Mouse (Mus musculus): ENCODE results near the gene Chst8. TPM values are rescaled to one million over a fixed set of nuclear protein-coding genes. Genes with fewer than 3 reads are reported as not detected.

The Chst8 gene
- total and polyA plus RNA-seq, 3 experiments = 0.22 TPM; not detected in 2

- Histone ChIP-seq H3K4me3 (ENCODE audit: low read depth, low read length) (no peak overlapping the region), H3K9me3 (replicated peaks) (peaks cover 66% of the 10 kb centered on the region), H3K36me3 (replicated peaks) (no peaks in the 10 kb centered on the region), H3K4me1 (ENCODE audit: insufficient read depth, low read depth, low read length) (no peaks in the 10 kb centered on the region), H3K27me3 (ENCODE audit: insufficient read depth, low read length) (no peaks in the 10 kb centered on the region)
- no peak for TF ChIP-seq TAL1 (conservative IDR thresholded peaks at IDR 0.05; ENCODE audit: low read depth, low read length)
- no peak for TF ChIP-seq POLR2AphosphoS5 (IDR thresholded peaks at IDR 0.05; ENCODE audit: insufficient replicate concordance, low read depth, low read length)
- no peak for TF ChIP-seq GATA1 (IDR thresholded peaks at IDR 0.05; ENCODE audit: borderline replicate concordance, low read length)
- no peak for TF ChIP-seq GATA2 (IDR thresholded peaks at IDR 0.05; ENCODE audit: borderline replicate concordance, low read depth, low read length)
- no peak for TF ChIP-seq CTCF (IDR thresholded peaks at IDR 0.05; ENCODE audit: low read depth, low read length)
- DNase-seq (ENCODE audit: low spot score) (no peak), ATAC-seq (ENCODE audit: extremely low read depth, insufficient number of reproducible peaks, low FRiP score, poor library complexity, severe bottlenecking) (no peak)
These were observed 14.5 kb downstream of the Chst8 start for GRCm38 (mm10) chr7:34798039-34798438.

- no peaks in the 10 kb centered on the region for H3K36me3 ChIP-seq (replicated peaks)
- H3K27me3 ChIP-seq (ENCODE audit: insufficient read depth, low read length) = no peaks in the 10 kb centered on the region
- H3K9me3 ChIP-seq (replicated peaks) = peaks cover 46% of the 10 kb centered on the region
- H3K4me3 ChIP-seq (ENCODE audit: low read depth, low read length) = no peak overlapping the region
- TF ChIP-seq GATA2 (IDR thresholded peaks at IDR 0.05; ENCODE audit: borderline replicate concordance, low read depth, low read length) = no peak
- no peak for TF ChIP-seq TAL1 (conservative IDR thresholded peaks at IDR 0.05; ENCODE audit: low read depth, low read length)
- TF ChIP-seq POLR2AphosphoS5 (IDR thresholded peaks at IDR 0.05; ENCODE audit: insufficient replicate concordance, low read depth, low read length) = no peak
- TF ChIP-seq CTCF (IDR thresholded peaks at IDR 0.05; ENCODE audit: low read depth, low read length) = no peak
- TF ChIP-seq GATA1 (IDR thresholded peaks at IDR 0.05; ENCODE audit: borderline replicate concordance, low read length) = no peak
- ATAC-seq (ENCODE audit: extremely low read depth, insufficient number of reproducible peaks, low FRiP score, poor library complexity, severe bottlenecking) (no peak), DNase-seq (ENCODE audit: low spot score) (no peak)
- H3K4me1 ChIP-seq (ENCODE audit: insufficient read depth, low read depth, low read length) = no peaks in the 10 kb centered on the region
These were observed 22.1 kb downstream of the Chst8 start for GRCm38 (mm10) chr7:34790459-34790858.

DNA sequence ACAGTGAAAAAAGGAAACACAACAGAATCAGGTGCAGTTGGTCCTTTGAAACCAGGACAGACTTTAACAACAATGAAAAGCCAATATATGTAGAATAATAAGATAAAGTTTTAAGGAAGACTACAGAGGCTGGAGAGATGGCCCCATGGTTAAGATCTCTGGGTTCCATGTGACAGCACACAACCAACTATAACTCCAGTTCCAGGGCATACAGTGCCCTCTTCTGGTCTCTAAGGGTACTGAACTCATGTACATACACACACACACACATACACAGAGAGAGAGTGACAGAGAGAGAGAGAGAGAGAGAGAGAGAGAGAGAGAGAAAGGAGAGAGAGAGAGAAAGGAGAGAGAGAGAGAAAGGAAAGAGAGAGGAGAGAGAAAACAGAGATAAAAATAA lies 25.3 kb downstream of the Chst8 start:
- TF ChIP-seq GATA2 (IDR thresholded peaks at IDR 0.05; ENCODE audit: borderline replicate concordance, low read depth, low read length) (no peak), CTCF (IDR thresholded peaks at IDR 0.05; ENCODE audit: low read depth, low read length) (no peak), POLR2AphosphoS5 (IDR thresholded peaks at IDR 0.05; ENCODE audit: insufficient replicate concordance, low read depth, low read length) (no peak), GATA1 (IDR thresholded peaks at IDR 0.05; ENCODE audit: borderline replicate concordance, low read length) (no peak), TAL1 (conservative IDR thresholded peaks at IDR 0.05; ENCODE audit: low read depth, low read length) (no peak)
- H3K4me3 ChIP-seq (ENCODE audit: low read depth, low read length) = no peak overlapping the region
- H3K36me3 ChIP-seq (replicated peaks) = no peaks in the 10 kb centered on the region
- H3K27me3 ChIP-seq (ENCODE audit: insufficient read depth, low read length) = no peaks in the 10 kb centered on the region
- ATAC-seq (ENCODE audit: extremely low read depth, insufficient number of reproducible peaks, low FRiP score, poor library complexity, severe bottlenecking) = no peak
- H3K4me1 ChIP-seq (ENCODE audit: insufficient read depth, low read depth, low read length) = no peaks in the 10 kb centered on the region
- peaks cover 35% of the 10 kb centered on the region for H3K9me3 ChIP-seq (replicated peaks)
- DNase-seq (ENCODE audit: low spot score) = no peak

- ATAC-seq (ENCODE audit: extremely low read depth, insufficient number of reproducible peaks, low FRiP score, poor library complexity, severe bottlenecking) = no peak
- DNase-seq (ENCODE audit: low spot score) = no peak
- TF ChIP-seq CTCF (IDR thresholded peaks at IDR 0.05; ENCODE audit: low read depth, low read length) (no peak), GATA1 (IDR thresholded peaks at IDR 0.05; ENCODE audit: borderline replicate concordance, low read length) (no peak), GATA2 (IDR thresholded peaks at IDR 0.05; ENCODE audit: borderline replicate concordance, low read depth, low read length) (no peak), POLR2AphosphoS5 (IDR thresholded peaks at IDR 0.05; ENCODE audit: insufficient replicate concordance, low read depth, low read length) (no peak), TAL1 (conservative IDR thresholded peaks at IDR 0.05; ENCODE audit: low read depth, low read length) (no peak)
- Histone ChIP-seq H3K4me1 (ENCODE audit: insufficient read depth, low read depth, low read length) (no peaks in the 10 kb centered on the region), H3K4me3 (ENCODE audit: low read depth, low read length) (no peak overlapping the region), H3K36me3 (replicated peaks) (no peaks in the 10 kb centered on the region), H3K27me3 (ENCODE audit: insufficient read depth, low read length) (no peaks in the 10 kb centered on the region), H3K9me3 (replicated peaks) (peaks cover 36% of the 10 kb centered on the region)
These were observed 27.5 kb downstream of the Chst8 start for GRCm38 (mm10) chr7:34785052-34785451.

DNA sequence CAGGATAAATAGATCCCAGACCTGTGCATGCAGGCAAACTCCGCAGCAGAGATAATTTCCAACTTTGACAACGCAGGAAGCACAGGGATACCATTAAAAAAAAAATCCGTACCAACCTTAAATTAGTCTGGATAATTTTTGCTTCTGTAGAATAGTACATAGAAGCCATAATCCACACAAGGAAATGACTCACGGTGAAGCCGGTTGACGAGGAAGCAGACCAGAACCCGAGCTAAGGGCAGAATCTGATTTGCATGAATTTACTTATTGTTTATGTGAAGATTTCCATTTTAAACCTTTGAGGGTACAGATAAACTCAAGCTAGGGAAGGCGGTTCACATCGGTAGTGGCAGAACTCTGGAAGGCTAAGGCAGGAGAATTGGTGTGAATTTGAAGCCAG lies 28.0 kb downstream of the Chst8 start:
- H3K9me3 ChIP-seq (replicated peaks) = peaks cover 36% of the 10 kb centered on the region
- no peaks in the 10 kb centered on the region for H3K4me1 ChIP-seq (ENCODE audit: insufficient read depth, low read depth, low read length)
- no peaks in the 10 kb centered on the region for H3K27me3 ChIP-seq (ENCODE audit: insufficient read depth, low read length)
- H3K4me3 ChIP-seq (ENCODE audit: low read depth, low read length) = no peak overlapping the region
- H3K36me3 ChIP-seq (replicated peaks) = no peaks in the 10 kb centered on the region
- no peak for TF ChIP-seq CTCF (IDR thresholded peaks at IDR 0.05; ENCODE audit: low read depth, low read length)
- DNase-seq (ENCODE audit: low spot score) (no peak), ATAC-seq (ENCODE audit: extremely low read depth, insufficient number of reproducible peaks, low FRiP score, poor library complexity, severe bottlenecking) (no peak)

DNA sequence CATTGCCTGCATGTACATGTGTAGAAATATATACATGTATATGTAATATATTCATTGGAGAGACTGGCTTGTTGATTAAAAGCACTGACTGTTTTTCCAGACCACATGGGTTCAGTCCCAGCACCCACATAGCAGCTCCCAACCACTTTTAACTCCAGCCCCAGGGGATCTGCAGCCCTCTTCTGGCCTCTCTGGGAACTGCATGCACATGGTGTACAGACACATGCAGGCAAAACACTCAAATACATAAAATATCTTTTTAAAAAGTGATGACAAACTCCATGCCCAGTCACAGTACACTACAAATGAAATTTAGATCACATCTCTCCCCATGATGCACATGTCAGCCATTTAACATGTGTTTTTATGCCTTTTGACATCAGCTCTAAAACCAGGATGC lies 30.5 kb downstream of the Chst8 start:
- Histone ChIP-seq H3K27me3 (ENCODE audit: insufficient read depth, low read length) (no peaks in the 10 kb centered on the region), H3K4me3 (ENCODE audit: low read depth, low read length) (no peak overlapping the region), H3K36me3 (replicated peaks) (no peaks in the 10 kb centered on the region), H3K9me3 (replicated peaks) (peaks cover 51% of the 10 kb centered on the region), H3K4me1 (ENCODE audit: insufficient read depth, low read depth, low read length) (no peaks in the 10 kb centered on the region)
- TF ChIP-seq GATA2 (IDR thresholded peaks at IDR 0.05; ENCODE audit: borderline replicate concordance, low read depth, low read length) (no peak), CTCF (IDR thresholded peaks at IDR 0.05; ENCODE audit: low read depth, low read length) (no peak), TAL1 (conservative IDR thresholded peaks at IDR 0.05; ENCODE audit: low read depth, low read length) (no peak), GATA1 (IDR thresholded peaks at IDR 0.05; ENCODE audit: borderline replicate concordance, low read length) (no peak), POLR2AphosphoS5 (IDR thresholded peaks at IDR 0.05; ENCODE audit: insufficient replicate concordance, low read depth, low read length) (no peak)
- no peak for DNase-seq (ENCODE audit: low spot score)
- ATAC-seq (ENCODE audit: extremely low read depth, insufficient number of reproducible peaks, low FRiP score, poor library complexity, severe bottlenecking) = no peak

DNA sequence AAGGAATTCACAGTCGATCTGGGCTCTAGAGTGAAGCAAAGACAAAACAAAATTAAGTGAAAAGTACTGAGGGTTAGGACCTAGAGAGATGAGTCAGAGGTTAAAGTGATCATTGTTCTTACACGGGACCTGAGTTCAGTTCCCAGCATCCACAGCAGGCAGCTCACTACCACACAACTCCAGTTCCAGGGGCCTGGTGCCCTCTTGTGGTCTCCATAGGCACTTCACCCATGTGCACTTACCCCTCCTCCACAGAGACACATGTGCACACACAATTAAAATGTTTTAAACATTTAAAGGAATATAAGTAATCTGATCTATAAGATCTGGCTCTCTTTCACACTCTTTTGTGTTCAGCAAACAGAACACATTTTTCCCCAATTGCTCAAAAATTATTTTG lies 31.3 kb downstream of the Chst8 start:
- no peak for ATAC-seq (ENCODE audit: extremely low read depth, insufficient number of reproducible peaks, low FRiP score, poor library complexity, severe bottlenecking)
- TF ChIP-seq POLR2AphosphoS5 (IDR thresholded peaks at IDR 0.05; ENCODE audit: insufficient replicate concordance, low read depth, low read length) = no peak
- TF ChIP-seq CTCF (IDR thresholded peaks at IDR 0.05; ENCODE audit: low read depth, low read length) = no peak
- no peak for TF ChIP-seq TAL1 (conservative IDR thresholded peaks at IDR 0.05; ENCODE audit: low read depth, low read length)
- TF ChIP-seq GATA2 (IDR thresholded peaks at IDR 0.05; ENCODE audit: borderline replicate concordance, low read depth, low read length) = no peak
- Histone ChIP-seq H3K4me1 (ENCODE audit: insufficient read depth, low read depth, low read length) (no peaks in the 10 kb centered on the region), H3K9me3 (replicated peaks) (peaks cover 56% of the 10 kb centered on the region), H3K27me3 (ENCODE audit: insufficient read depth, low read length) (no peaks in the 10 kb centered on the region), H3K36me3 (replicated peaks) (no peaks in the 10 kb centered on the region), H3K4me3 (ENCODE audit: low read depth, low read length) (no peak overlapping the region)
- DNase-seq (ENCODE audit: low spot score) = no peak
